Mouse (Mus musculus): Measurements from ENCODE around the gene Telo2.

Telo2 gene

DNA sequence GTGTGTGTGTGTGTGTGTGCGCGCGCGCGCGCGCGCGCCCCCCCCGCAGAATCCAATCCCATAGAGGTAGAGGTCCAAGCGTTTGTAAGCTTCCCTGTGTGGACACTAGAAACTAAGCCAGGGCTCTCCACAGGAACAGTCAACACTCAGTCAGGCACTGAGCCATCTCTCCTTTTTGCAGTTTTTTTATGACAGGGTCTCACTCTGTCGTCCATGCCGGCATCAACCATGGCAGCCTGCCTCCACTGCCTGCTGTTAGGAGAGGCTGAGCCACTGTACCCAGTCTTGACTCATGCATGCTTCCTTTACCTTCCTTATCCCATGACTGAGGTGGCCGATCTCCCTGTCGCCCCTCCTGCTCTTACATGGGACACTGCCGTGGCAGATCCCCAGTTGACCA, 8.0 kb downstream of the Telo2 start:
- DNase-seq (ENCODE audit: extremely low read depth, low read depth, low spot score) = no peak

DNA sequence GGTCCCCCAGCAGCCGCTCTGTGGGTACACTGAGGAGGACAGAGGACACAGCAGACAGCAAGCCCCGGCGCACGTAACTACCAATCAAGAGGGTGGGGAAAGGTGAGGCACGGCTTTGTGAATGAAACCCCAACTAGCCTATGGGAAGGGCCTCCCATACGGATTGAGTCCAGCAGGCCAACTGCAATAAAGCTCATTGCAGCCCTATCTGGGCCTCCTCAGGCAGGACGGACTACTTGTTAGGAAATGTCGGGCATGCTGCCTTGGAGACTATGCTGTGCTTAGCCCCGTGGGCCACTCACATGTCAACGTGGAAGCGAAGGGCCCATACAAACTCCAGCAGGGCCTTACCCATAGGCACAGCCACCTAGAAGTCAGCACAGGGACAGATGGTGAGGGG, 14.4 kb downstream of the Telo2 start:
- no peak for DNase-seq (ENCODE audit: extremely low read depth, low read depth, low spot score)

DNA sequence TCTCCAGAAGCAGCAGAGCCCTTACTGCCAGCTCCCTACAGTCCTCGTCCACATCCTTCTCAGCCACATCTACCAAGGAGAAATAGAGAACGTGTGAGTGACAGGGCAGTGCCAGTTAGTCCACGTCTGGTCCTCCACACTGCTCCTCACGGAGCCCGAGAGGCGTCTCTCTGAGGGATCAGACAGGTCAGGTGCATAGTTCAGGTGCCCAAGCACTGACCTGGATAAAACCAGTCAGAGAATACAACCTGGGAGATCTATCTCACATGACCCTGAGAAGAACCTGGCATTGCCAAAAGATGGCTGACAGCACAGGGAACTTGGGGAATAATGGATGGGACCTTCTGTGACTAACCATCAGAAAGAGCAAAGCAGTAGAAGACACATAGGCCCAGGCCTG, 15.7 kb downstream of the Telo2 start:
- no peak for DNase-seq (ENCODE audit: extremely low read depth, low read depth, low spot score)

DNA sequence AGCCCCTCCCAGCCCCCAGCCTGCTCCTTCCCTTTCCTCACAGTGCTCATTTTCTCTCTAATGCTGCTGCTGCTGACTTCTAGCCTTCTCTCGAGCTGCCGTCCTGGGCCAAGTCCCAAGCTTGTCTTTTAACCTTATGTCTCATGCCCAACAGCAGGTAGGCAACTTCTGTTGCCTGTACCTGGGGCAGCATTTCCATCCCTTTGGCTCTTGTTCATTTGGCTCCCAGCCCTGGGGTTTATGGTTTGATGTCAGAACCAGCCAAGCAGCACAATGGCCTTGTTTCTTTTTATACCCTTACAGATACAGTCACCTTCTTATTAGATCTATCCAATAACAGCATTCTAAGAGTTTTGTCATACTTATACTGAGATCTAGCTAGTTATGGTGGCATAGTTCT, 19.5 kb downstream of the Telo2 start:
- no peak for DNase-seq (ENCODE audit: extremely low read depth, low read depth, low spot score)

DNA sequence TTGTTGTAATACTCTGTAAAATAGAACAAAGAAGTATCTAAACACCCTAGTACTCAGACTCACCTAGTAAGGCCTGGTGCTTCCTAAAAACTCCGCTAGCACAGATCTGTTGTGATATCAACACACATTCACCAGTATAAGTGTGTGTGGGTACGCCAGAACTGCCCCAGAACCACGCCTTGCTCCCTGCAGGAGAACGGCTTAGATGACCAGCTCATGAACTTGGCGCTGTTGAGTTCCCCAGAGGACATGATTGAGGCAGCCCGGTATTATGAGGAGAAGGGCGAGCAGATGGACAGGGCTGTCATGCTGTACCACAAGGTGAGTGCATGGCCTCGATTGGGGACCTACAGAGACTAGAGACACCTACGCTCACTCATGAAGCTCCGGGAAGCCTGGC, 25.3 kb downstream of the Telo2 start:
- DNase-seq (ENCODE audit: extremely low read depth, low read depth, low spot score) = no peak

DNA sequence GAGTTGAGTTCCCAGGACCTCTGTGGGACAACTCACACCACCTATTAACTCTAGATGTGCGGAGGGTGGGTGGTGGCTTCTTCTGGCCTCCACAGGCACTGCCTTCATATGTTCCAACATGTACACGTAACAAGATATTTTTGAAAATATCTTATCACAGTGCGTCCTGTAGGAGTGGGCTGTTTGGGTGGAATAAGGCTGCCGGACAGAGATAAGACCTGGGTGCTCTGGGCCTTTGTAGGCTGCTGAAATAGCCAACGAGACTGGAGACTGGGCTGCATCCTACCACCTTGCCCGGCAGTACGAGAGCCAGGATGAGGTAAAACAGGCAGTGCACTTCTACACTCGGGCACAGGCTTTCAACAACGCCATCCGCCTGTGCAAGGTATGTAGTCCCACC, 26.6 kb downstream of the Telo2 start:
- no peak for DNase-seq (ENCODE audit: extremely low read depth, low read depth, low spot score)

DNA sequence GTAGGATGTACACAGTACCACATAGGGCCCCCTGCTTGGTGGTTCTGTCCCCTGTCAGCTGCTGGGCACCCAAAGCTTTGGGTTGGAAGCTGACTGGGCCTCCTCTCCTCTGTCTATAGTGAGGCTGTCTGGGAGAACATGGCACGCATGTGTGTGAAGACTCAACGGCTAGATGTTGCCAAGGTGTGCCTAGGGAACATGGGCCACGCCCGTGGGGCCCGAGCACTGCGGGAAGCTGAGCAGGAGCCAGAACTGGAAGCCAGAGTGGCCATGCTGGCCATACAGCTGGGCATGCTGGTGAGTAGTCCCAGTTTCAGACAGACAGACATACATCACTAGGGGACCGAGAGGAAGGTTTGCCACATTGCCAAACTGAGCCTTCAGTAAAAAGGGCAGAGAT, 29.0 kb downstream of the Telo2 start:
- DNase-seq (ENCODE audit: extremely low read depth, low read depth, low spot score) = no peak

DNA sequence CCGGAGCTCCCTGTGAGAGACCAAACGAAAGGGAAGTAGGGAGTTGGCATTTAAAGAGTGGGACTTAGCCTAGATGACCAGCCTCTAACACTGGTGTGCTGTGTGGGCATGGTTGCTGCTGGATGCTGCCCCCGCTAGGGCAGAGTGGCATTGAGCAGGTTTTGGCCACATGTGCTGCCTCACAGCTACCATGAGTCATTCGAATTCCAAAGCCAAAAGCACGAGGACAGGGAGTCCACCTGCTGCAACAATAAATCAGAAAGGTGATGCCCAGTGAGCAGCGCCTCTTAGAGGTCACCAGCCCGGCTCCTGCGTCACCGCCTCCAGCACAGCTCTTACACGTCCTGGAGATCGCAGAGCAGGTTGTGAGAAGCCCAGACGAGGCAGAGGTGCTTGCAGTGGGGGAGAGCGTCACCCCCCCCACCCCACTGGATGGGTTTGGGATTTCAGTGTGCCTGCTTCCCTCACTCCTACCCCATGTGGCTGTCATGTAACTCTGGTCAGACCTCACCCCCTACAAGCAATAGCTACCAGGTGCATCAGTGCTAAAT, 30.9 kb downstream of the Telo2 start:
- no peak for DNase-seq (ENCODE audit: extremely low read depth, low read depth, low spot score)

DNA sequence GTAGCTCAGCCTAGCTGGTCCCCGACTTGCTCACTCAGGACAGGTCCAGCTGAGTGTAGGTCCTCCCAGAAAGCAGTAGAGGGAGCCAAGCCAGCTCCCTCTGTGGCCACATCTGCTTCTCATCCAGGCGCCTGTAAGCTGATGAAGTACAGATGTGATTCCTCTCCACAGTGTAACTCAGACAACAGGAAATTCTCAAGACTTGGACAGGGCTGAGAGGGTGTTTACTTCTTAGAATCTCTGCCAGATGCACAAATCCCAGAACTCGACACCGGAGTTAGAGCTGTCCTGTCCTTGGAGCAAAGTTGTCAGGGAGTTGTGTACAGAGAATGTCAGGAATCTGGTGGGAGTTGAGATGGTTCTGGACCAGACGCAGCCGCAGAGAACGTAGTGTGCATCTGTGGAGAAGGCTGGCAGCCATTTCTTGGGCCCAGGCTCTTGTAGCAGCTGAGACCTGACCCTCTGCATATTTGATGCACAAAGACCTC, 32.3 kb downstream of the Telo2 start, which contains the start of gene Tmem204:
Tmem204 (minus strand) TSS at position 148 of the 488 bp plus-strand sequence.
- DNase-seq (ENCODE audit: extremely low read depth, low read depth, low spot score) = no peak

DNA sequence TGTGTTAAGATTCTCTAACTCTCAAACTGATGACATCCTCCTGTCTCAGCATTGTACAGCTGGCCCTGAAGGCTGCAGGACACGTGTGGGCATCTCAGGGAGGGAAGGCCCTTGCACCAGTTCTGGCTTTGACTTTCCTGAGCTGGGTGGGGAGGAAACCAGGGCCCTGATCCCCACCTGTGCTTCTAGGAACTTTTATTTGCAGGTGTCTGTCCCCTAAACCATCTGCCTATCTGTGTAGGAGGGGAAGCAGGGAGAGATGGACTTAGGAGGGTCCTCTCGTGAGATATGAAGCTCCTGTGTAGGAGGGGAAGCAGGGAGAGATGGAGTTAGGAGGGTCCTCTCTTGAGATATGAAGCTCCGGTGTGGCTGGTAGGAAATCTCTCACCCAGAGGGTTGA, 32.9 kb downstream of the Telo2 start:
- DNase-seq (ENCODE audit: extremely low read depth, low read depth, low spot score) = no peak

DNA sequence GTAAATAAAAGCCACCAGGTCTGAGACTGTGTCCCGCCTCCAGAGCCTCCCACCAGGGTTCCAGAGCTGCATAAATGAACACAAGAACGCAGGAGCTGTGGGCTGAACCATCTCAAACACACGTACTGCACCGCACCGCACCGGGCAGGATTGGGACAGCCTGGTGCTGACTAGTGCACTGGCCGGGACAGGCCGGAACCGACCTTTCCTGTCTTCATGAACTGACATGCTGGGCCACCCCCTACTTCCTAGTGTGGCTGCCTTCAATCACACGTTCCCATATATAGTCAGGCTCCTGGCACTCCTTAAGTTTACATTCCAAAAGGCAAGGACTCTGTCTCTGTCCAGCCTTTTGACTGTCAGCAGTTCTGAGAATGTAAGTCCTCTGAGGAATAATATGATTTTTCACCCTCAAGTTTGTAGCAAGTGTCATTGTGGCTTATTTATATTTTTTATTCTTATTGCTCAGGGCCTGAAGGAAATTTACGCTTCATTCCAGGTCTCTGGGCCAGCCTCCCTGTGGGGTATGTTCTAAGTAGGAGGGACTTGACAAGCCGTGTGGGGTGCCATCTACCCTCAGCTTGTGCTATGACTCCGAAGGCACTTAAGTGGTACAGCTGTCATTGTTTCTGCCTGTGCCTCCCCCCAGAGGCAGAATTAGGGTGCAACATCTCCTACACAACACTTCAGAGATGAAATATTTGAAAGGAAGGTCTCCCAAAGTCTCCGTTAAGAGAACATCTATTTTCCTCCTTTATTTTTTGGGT, 33.5 kb downstream of the Telo2 start:
- no peak for DNase-seq (ENCODE audit: extremely low read depth, low read depth, low spot score)

DNA sequence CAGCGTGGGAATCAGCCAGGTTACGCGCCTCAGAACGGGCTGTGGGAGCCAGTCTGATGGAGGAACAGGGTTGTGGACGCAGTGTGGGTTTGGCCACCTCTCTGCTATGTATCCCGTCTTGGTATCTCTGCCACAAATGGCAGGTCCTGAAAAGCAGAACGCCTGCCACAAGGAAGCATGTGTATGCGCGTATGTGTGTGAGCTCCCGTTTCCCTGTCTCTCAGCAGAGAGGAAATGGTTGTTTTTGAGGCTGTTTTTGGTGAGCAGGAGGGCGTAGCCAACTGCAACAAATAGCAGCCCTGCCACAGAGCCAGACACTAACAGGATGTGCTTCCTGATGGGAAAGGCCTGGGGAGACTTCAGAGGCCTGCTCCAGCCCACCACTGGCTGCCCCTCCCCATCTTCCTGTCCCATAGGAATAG, 34.8 kb downstream of the Telo2 start:
- DNase-seq (ENCODE audit: extremely low read depth, low read depth, low spot score) = no peak

DNA sequence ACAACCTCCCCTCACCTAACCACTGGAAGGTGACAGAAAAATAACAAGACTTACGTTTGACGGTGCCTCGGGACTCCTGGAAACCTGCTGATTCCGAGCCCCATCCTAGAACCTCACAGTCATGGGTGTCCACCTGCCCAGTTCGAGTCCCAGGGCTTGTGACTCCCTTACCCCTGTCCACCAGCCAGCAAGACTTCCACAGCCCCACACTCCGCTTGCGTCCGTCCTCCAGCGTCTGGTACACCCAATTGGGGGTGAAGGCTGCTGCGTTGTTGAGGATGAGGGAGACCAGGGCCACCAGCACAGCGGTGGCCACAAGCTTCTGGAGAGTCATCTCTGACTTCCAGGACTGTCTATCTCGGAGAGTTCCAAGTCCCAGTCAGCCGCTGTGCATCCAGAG, 35.6 kb downstream of the Telo2 start:
- DNase-seq (ENCODE audit: extremely low read depth, low read depth, low spot score) = no peak

DNA sequence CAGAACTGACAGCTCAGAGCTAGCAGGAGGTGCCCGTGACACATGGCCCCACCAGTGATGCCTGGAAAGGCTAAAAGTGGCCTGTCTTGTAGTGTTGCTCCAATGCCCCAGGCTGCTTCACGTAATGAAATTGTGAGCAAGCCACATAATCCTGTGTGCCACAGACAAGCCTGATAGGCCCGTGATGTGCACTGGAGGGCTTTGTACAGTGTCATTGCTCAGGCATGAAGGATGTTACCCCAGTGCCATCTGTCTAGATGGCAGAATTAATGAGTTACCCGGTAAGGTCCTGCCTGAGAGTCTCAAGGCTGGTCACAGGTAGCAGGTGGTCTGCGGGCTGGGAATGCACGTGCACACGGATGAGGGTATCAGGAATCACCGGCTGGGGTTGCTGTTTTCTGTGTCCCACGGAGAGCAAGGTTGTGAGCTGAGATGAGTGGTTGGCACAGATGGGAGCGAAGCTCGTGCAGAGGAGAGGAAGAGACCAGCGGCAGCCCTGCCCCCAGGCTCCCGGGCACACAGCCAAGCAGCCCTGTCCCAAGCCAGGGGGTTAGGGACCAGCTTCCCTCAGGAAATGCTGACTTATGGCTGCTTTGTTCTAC, 37.9 kb downstream of the Telo2 start:
- DNase-seq (ENCODE audit: extremely low read depth, low read depth, low spot score) = no peak

DNA sequence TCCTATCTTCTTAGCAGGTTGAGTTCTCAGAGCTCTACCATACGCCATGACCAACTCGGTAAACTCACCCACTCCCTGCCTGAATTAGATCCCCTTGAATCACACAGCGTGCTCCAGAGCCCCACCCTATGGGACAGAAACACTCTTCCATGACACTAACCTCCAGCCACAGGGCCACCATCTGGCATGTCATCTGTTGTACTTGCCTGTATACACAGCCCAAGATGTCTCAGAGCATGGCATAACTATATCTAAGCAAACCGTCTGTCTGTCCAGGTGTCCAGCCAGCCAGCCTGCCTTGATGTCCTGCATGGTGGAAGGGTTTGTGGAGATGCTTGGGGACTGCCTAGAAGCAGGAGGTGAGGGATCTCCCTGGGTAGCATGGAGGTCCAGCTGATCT, 38.9 kb downstream of the Telo2 start:
- no peak for DNase-seq (ENCODE audit: extremely low read depth, low read depth, low spot score)

DNA sequence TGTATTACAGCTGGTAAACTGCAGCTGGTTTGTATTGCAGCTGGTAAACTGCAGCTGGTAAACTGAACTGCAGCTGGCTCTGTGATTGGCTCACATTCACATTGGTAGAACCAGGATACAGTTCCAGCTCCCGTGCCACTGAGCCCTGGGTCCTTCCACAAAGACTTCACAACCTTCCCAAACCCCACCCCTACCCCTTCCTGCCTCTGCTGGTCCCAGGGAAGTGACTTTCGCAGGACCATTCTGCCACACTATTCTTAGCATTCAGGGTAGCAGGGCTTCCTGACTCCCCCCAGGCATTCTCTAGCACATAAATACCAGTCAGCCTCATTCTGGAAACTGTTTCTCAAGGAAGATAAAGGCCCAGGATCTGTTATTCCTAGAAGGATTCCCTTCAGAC, 47.1 kb downstream of the Telo2 start:
- DNase-seq (ENCODE audit: extremely low read depth, low read depth, low spot score) = no peak

DNA sequence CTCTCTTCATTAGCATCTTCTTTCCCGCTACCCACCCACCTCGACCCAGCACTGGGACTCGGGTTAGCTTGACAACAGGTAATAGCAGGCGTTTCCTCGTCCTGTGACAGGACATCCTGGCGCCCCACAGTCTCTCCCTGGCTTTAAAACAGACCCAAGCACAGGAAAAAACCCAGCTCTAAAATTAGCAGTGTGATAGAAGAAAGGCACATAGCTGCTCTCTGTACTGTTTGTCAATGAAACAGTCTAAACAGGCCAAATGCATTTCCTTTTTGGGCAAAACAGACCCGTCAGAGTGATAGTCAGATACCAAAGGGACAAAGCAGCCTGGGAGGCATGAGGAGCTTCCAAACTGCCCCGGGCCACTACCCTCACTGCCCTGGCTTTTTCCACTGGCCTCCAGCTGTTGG, 48.3 kb downstream of the Telo2 start:
- no peak for DNase-seq (ENCODE audit: extremely low read depth, low read depth, low spot score)

DNA sequence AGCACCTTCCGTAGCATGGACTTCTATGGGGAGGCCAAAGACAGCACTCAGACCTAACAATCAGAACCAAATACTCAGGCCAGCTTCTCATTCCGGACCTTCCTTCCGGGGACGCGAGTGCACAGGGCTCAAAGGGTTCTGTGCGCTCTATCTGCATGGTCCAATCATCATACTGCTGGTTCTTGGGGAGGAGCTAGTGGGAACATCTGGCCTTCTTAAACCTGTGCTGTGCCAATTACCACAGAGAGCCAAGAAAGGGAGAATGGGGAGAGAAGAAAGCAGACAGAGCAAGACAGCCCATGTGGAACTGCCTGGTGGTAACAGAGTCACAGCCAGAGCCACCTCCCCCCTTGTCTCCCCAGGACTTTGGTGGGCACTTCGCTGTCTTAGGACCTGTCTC, 49.2 kb downstream of the Telo2 start:
- no peak for DNase-seq (ENCODE audit: extremely low read depth, low read depth, low spot score)

DNA sequence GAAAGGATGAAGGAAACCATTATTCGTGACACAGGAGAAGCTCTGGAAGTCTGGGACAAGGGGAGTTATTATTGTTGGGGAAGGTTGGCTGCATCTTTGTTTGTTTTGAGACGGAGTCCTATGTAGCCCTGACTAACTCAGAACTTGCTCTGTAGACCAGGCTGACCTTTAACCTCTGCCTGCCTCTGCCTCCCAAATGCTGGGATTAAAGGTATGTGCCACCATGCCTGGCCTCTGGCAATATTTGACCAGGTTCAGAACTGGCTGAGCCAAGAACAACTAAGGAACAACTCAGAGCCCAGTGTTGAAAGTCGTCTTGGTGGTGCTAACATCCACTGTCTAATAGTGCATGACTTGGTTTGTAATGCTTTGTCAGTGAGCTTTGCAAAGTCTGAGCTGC, 50.6 kb downstream of the Telo2 start:
- DNase-seq (ENCODE audit: extremely low read depth, low read depth, low spot score) = no peak

DNA sequence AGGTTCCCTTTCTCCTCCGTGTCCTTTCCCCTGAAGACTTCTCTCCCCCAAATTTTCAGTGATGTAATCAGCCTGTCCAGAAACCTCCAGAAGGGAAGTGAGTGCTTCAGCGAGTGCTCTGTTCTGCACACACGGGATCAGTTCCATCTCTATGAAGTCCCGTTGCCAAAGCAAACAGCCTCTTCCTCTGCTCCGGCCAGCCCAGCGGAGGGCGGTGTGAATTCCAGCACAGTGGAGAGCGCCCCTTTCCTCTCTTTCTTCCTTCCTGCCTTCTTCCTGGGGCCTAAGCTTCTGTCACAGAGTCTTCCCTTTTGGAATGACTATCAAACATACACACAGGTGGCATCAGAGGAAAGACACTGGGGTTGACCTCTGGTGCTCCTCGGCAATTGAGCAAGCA, 51.4 kb downstream of the Telo2 start:
- no peak for DNase-seq (ENCODE audit: extremely low read depth, low read depth, low spot score)

DNA sequence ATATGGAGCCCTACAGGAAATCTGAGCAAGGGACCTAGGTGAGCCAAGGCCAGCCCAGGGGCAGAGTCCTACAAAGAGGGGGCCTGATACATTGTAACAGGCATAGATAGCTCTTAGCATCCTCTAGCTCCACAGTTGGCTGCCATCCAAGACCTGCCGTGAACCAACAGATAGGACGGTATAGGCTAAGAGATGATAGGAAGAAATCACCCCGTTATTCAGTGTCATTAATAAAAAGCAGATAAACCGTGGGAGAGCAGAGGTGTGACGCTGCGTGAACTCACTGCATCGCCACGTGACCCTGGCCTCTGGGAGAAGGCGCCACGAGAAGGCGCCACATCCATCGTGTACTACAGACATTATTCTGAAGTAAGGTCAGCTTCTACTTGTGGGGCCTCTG, 51.9 kb downstream of the Telo2 start:
- no peak for DNase-seq (ENCODE audit: extremely low read depth, low read depth, low spot score)

DNA sequence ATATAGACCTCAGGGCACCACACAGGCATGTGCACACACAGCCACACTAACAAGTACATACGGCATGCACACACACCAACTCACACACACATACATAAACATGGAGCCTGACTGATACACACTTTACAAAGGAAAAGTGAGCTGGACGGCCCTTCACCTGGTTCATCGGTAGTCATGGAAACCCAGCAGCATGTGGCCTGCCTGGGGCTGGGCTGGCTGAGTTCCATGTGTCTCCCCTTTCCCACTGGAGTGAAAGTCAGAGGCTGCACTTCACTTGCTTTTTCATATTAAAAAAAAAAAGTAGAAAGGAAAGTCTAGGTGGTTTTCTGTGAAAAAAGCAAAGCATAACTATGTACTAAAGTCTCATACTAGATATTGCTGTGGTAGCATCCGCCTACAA, 52.5 kb downstream of the Telo2 start:
- no peak for DNase-seq (ENCODE audit: extremely low read depth, low read depth, low spot score)
